Mouse (Mus musculus) MEL (cell line): Measurements from ENCODE around the gene Xrcc3.

Experiments
- CTCF ChIP-seq, 3 experiments: IDR thresholded peaks in 2 of 3; conservative IDR thresholded peaks in 1 of 3; 2 replicates each; pipeline ENCODE4 v1.5.1; 2011 to 2012; ENCODE audit warnings: low read length in 3 of 3, low read depth in 2 of 3, mild to moderate bottlenecking in 2 of 3, improper control_type of control experiment in 1 of 3, inconsistent platforms in 1 of 3, mixed read lengths in 1 of 3, moderate library complexity in 1 of 3; ENCODE audit not compliant: control insufficient read depth in 1 of 3, insufficient read depth in 1 of 3, poor library complexity in 1 of 3, severe bottlenecking in 1 of 3
- HCFC1 ChIP-seq: IDR thresholded peaks from 2 replicates; pipeline ENCODE4 v1.6.1; 2012; ENCODE audit warnings: low read depth, mild to moderate bottlenecking, inconsistent platforms, low read length, improper control_type of control experiment, moderate library complexity
- SMC3 ChIP-seq: IDR thresholded peaks from 2 replicates; pipeline ENCODE4 v1.6.1; 2011; ENCODE audit warnings: low read depth, low read length, improper control_type of control experiment

DNA sequence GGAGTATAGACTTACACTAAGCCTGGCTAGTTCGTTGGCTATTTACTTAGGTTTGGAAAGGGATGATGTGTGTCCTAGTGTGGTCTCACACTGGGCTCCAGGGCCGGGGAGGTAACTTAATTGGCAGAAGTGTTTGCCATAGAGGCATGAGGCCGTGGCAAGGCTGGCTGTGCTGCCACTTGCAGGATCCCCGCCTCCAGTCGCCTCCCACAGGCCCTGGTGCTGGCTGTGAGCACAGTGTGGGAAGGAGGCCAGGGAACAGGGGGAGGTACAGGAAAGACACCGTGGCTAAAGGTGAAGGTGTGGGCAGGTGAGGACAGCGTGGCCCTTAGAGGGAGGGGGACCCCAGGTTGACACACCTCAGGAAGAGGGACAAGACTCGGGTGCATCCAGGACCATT is 6.3 kb upstream of the Xrcc3 start:
- TF ChIP-seq CTCF (IDR thresholded peaks at IDR 0.05 in 2 of 3, conservative IDR thresholded peaks at IDR 0.05 in 1 of 3; ENCODE audit: control insufficient read depth in 1 of 3, insufficient read depth in 1 of 3, low read depth in 2 of 3, low read length in 3 of 3, poor library complexity in 1 of 3, severe bottlenecking in 1 of 3) (no peak), SMC3 (no peak), HCFC1 (no peak)
